In the genomic region with DNA sequence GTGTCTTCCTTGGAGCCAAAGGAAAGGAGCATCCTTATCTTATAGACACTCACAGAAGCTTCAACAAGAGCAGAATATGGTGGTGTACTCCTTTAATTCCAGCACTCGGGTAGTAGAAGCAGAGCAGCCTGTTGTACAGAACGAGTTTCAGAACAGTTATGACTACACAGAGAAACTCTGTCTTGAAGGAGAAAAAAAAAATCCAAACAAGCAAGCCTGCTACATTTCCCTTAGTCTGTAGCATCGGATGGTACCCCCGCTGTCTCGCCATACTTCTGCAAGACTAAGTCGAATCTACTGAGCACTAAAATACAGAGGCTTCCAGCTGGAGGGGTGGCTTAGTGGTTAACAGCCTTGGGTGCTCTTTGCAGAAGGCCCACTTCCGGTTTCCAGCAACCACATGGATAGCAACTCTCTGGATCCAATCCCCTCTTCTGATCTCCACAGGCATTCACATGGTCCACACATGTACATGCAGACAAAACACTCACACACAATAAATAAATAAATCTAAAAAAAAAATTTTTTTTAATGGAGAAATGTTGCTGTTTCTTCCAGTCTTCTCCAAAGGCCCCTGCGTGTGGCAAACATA, we compare ENCODE assay signal across 16 mouse cellular contexts.
"Had no signal": no experiment of that assay in that cellular context is flagged by ENCODE, and none has a peak within 500 bp of the region (broad histone marks: within the 10 kb centered on the region; RNA-seq: fewer than 3 reads in every experiment).

No protein-coding gene starts in this region.

- H3K9ac ChIP-seq: kidney, embryonic 15.5 days; limb, embryonic 13.5 days; liver, embryonic 15.5 days; neural tube, embryonic 12.5 days; stomach, embryonic 15.5 days had no signal

- H3K9me3 ChIP-seq: kidney, embryonic 15.5 days; limb, embryonic 13.5 days; liver, embryonic 15.5 days; midbrain, embryonic 10.5 days; neural tube, embryonic 12.5 days; stomach, embryonic 15.5 days had no signal

- H3K4me2 ChIP-seq: kidney, embryonic 15.5 days; limb, embryonic 13.5 days; liver, embryonic 11.5 days; liver, embryonic 15.5 days; neural tube, embryonic 12.5 days; stomach, embryonic 15.5 days had no signal

- H3K27me3 ChIP-seq: kidney, embryonic 15.5 days; limb, embryonic 13.5 days; liver, embryonic 15.5 days; neural tube, embryonic 12.5 days; stomach, embryonic 15.5 days had no signal

- H3K4me1 ChIP-seq: limb, embryonic 13.5 days; liver, embryonic 15.5 days; stomach, embryonic 15.5 days had no signal

- ATAC-seq: lung, postnatal 0 days had no signal

- H3K36me3 ChIP-seq: kidney, embryonic 15.5 days; limb, embryonic 13.5 days; liver, embryonic 15.5 days; midbrain, embryonic 10.5 days; neural tube, embryonic 12.5 days; stomach, embryonic 15.5 days had no signal

- H3K4me3 ChIP-seq: kidney, embryonic 15.5 days; limb, embryonic 13.5 days; liver, embryonic 15.5 days; midbrain, embryonic 10.5 days; myocyte; neural tube, embryonic 12.5 days; stomach, embryonic 15.5 days had no signal

- DNase-seq: kidney, adult 2 months; kidney, postnatal 14 days; layer of hippocampus, adult 9-11 months; lung, adult 2 months; lung, postnatal 4 days; midbrain, embryonic 14.5 days; right cerebral cortex, postnatal 14 days had no signal

- H3K27ac ChIP-seq: kidney, embryonic 15.5 days; limb, embryonic 13.5 days; liver, embryonic 15.5 days; midbrain, embryonic 10.5 days; neural tube, embryonic 12.5 days; stomach, embryonic 15.5 days had no signal
